Mouse (Mus musculus) hindbrain, embryonic 16.5 days (tissue): ENCODE results near the gene Upk3bl. TPM values are rescaled to one million over a fixed set of nuclear protein-coding genes. Genes with fewer than 3 reads are reported as not detected.

ENCODE experiments used
- microRNA-seq: library from miRNA; unstranded; fragments of <30 nt; microRNA quantifications from one replicate; pipeline ENCODE4, GENCODE M21; 2017
- polyA plus RNA-seq: library from polyadenylated mRNA; unstranded; fragments of >200 nt; fragmentation: Nextera tagmentation; extraction: Ambion mirVana; gene quantifications from 2 replicates; pipeline ENCODE4 v1.2.1, GENCODE M21; 2015

The Upk3bl gene
- polyA plus RNA-seq, 1 experiment from 2014 or later: not detected

Small RNA genes lying within 50 kb of the gene (microRNA-seq; reads per million reads assigned to microRNA genes)
- gene Mir7035: 1.5 reads per million

Other genes with a start within 250 kb of the Upk3bl start
- 59.7 and 65.9 TPM in 2 replicates for gene Srrm3, start 247.6 kb upstream of the Upk3bl start, polyA plus RNA-seq
- gene Hspb1, start 166.6 kb upstream of the Upk3bl start, polyA plus RNA-seq: 15.6 and 29.6 TPM in 2 replicates
- gene Ywhag, start 119.9 kb upstream of the Upk3bl start, polyA plus RNA-seq: 996 and 1,023 TPM in 2 replicates
- 2.9 and 3.4 TPM in 2 replicates for gene Ssc4d, start 80.0 kb upstream of the Upk3bl start, polyA plus RNA-seq
- gene Zp3, start 74.4 kb upstream of the Upk3bl start, polyA plus RNA-seq: 0.15 TPM in 1 of 2 replicates, not detected in the other
- 22.9 and 28.6 TPM in 2 replicates for gene Dtx2, start 59.7 kb upstream of the Upk3bl start, polyA plus RNA-seq
- 0.04 TPM in 1 of 2 replicates, not detected in the other for gene Upk3b, start 16.0 kb upstream of the Upk3bl start, polyA plus RNA-seq
- 22.2 and 25.0 TPM in 2 replicates for gene Rasa4, start 29.4 kb downstream of the Upk3bl start, polyA plus RNA-seq
- gene Polr2j, start 62.1 kb downstream of the Upk3bl start, polyA plus RNA-seq: 198 and 210 TPM in 2 replicates
- 25.2 and 26.3 TPM in 2 replicates for gene Lrwd1, start 81.6 kb downstream of the Upk3bl start, polyA plus RNA-seq
- 20.4 and 22.7 TPM in 2 replicates for gene Alkbh4, start 81.7 kb downstream of the Upk3bl start, polyA plus RNA-seq
- 50.1 and 51.0 TPM in 2 replicates for gene Orai2, start 116.2 kb downstream of the Upk3bl start, polyA plus RNA-seq
- gene Prkrip1, start 144.5 kb downstream of the Upk3bl start, polyA plus RNA-seq: 63.1 and 67.2 TPM in 2 replicates
- 19.4 and 24.9 TPM in 2 replicates for gene Sh2b2, start 192.1 kb downstream of the Upk3bl start, polyA plus RNA-seq